Mouse (Mus musculus) bone marrow, adult 2 months (tissue): ENCODE data around the gene Plxna2.

Experiments
- CTCF ChIP-seq: fragments of 200-500 bp; IDR thresholded peaks from 2 replicates; pipeline ENCODE4 v1.5.1; 2011; ENCODE audit warnings: low read length, control low read depth; ENCODE audit not compliant: control insufficient read depth, insufficient read depth
- POLR2A ChIP-seq: fragments of 200-500 bp; IDR thresholded peaks from 2 replicates; pipeline ENCODE4 v1.6.1; 2011; ENCODE audit warnings: low read depth, mild to moderate bottlenecking, control low read depth, low read length, borderline replicate concordance; ENCODE audit not compliant: control insufficient read depth

DNA sequence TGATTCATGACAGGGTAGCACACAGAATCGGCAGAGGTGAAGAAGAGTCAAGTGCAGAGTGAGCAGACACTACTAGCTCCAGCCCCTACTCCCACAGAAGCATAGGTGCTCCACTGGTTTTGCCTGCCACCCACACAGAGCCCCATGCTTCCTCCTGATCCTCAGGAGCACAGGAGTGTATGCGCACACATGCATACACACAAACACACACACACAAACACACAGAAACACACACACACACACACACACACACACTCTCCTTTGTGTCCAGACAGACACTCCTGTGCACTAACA lies 234.0 kb downstream of the Plxna2 start:
- TF ChIP-seq CTCF (no peak), POLR2A (no peak)
